Mouse (Mus musculus) 416B (cell line): ENCODE measurements around the gene Gm43552.
A peak's percentile ranks its signal among the peaks of the same experiment; 100 is the strongest.
"Not testable (repeated sequence)": the region's sequence is repeated elsewhere in the genome, so short reads cannot be mapped to it uniquely, and the experiment has no call there.

Source experiments
- DNase-seq: peaks from one replicate; pipeline ENCODE4 v3.0.0; 2011; ENCODE audit warnings: low read depth

Gene Gm43552

GRCm38 (mm10) chr5:65491767-65492715 is 592 bp downstream of the Gm43552 start:
- DNase-seq = peak; percentile 85

- DNase-seq = peak; percentile 96
Observed at GRCm38 (mm10) chr5:65489830-65490229, 2.8 kb downstream of the Gm43552 start.

- DNase-seq = peak; percentile 45
Observed at GRCm38 (mm10) chr5:65488725-65489124, 3.9 kb downstream of the Gm43552 start.

- DNase-seq = no peak
Observed at GRCm38 (mm10) chr5:65487381-65487780, 5.3 kb downstream of the Gm43552 start.

- no peak for DNase-seq
Observed at GRCm38 (mm10) chr5:65486514-65486913, 6.1 kb downstream of the Gm43552 start.

GRCm38 (mm10) chr5:65482996-65483395 is 9.6 kb downstream of the Gm43552 start:
- DNase-seq = no peak

GRCm38 (mm10) chr5:65480511-65480910 is 12.1 kb downstream of the Gm43552 start:
- DNase-seq = peak; percentile 90

- no peak for DNase-seq
Observed at GRCm38 (mm10) chr5:65479681-65480445, 12.8 kb downstream of the Gm43552 start.

- DNase-seq = peak; percentile 77
Observed at GRCm38 (mm10) chr5:65478224-65478623, 14.4 kb downstream of the Gm43552 start.

GRCm38 (mm10) chr5:65476739-65477138 is 15.9 kb downstream of the Gm43552 start:
- not testable (repeated sequence) for DNase-seq

GRCm38 (mm10) chr5:65475806-65476205 is 16.8 kb downstream of the Gm43552 start:
- peak; percentile 83 for DNase-seq

GRCm38 (mm10) chr5:65469766-65470165 is 22.9 kb downstream of the Gm43552 start:
- no peak for DNase-seq

GRCm38 (mm10) chr5:65466911-65467310 is 25.7 kb downstream of the Gm43552 start:
- peak; percentile 57 for DNase-seq

- DNase-seq = no peak
Observed at GRCm38 (mm10) chr5:65460361-65460760, 32.3 kb downstream of the Gm43552 start.

GRCm38 (mm10) chr5:65459454-65459853 is 33.2 kb downstream of the Gm43552 start:
- DNase-seq = no peak

- DNase-seq = peak; percentile 55
Observed at GRCm38 (mm10) chr5:65457846-65458245, 34.8 kb downstream of the Gm43552 start.

- no peak for DNase-seq
Observed at GRCm38 (mm10) chr5:65457086-65457827, 35.4 kb downstream of the Gm43552 start.

GRCm38 (mm10) chr5:65454771-65455170 is 37.9 kb downstream of the Gm43552 start:
- no peak for DNase-seq

GRCm38 (mm10) chr5:65448941-65449340 is 43.7 kb downstream of the Gm43552 start:
- no peak for DNase-seq

- no peak for DNase-seq
Observed at GRCm38 (mm10) chr5:65447826-65448225, 44.8 kb downstream of the Gm43552 start.

- DNase-seq = no peak
Observed at GRCm38 (mm10) chr5:65446756-65447155, 45.9 kb downstream of the Gm43552 start.

GRCm38 (mm10) chr5:65444981-65445380 is 47.7 kb downstream of the Gm43552 start:
- peak; percentile 87 for DNase-seq
